Mouse (Mus musculus) CD4-positive, CD25-positive, alpha-beta regulatory T cell, adult 2 months (primary cell): ENCODE data around the gene Cdk5rap3.
A peak's percentile ranks its signal among the peaks of the same experiment; 100 is the strongest.

ENCODE experiments used
- DNase-seq: peaks from one replicate; pipeline ENCODE4 v3.0.0-alpha.2; 2012; ENCODE audit warnings: low read depth, low spot score

Gene Cdk5rap3

DNA sequence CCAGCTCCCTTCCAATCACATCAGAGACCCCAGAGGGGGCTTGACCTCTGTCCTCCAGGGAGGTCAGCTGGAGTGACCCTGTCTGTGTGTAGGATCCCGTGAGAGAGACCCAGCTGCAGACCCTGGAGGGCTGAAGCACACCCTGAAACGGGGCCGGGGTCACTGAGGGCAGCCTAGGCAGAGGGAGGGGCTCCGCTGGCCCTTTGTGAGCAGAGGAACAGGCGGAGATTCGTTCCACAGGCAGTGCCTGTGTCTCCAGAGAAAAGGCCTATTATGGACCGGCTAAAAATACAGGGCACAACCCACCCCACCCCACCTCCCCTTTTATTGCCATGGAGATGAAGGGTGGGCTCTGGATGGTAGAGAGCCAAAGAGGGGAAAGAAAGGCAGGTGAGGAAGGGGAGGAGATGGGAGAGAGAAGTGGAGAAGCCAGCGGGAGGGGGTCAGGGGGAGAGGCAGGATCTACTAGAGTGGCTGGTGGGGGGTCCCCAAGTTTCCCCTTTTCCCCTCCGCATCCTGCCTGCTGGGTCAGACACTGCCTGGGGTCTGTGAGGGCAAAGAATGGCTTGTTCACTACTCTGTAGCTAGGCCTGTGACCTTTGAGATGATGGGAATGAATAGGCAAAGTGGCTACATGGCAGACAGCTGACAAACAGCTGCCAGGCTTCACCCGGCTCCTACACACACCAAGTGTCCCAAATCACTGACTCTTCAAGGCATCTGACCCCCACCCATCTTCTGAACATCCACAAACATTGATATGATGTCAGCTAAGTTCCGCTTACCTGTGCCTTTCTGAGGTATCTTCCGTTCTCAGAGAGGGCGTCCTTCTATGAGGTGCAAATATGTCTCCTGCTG is 16.6 kb downstream of the Cdk5rap3 start:
- no peak for DNase-seq

DNA sequence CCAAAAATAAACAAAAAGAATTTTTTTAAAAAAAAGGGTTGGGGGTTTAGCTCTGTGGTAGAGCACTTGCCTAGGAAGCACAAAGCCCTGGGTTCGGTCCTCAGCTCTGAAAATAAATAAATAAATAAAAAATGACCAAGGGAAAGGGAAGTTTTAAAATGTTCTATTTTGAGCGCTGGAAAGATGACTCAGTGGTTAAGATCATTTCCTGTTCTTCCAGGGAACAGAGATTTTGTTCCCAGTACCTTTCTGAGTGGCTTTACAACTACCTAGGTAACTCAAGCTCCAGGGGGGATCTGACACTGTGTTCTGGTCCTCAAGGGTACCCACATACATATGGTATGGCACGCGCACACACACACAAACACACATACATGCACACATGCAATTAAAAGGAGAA is 20.4 kb downstream of the Cdk5rap3 start:
- DNase-seq: no peak

DNA sequence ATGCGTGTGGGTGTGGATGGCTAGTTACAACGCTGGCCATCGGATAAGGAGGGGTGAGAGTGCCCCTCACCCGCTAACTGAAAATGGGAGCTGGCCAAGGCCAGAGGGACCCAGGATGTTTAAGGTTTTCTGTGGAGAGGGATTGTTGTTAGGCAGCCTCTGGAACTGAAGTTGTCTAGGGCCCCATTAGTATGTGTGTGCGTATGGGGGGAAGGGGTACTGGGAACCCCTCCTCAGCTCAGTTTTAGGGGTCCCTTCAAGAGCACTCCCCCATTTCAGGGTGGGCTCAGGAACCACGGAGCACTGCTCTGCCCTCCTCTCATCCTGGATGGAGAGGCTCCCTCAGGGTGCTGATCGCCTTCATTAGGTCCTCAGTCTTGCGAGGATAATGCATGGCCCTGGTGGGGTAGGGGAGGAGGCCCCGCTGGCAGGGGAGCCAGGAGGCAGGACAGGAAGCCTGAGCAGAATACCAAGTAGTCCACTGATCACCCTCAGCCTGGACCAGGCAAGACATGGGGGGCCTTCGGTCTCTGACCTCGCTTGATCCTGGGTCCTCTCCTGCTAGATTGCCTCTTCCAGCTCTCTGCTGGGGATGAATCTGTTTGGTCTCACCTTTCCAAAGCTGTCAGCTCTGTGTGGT is 23.0 kb downstream of the Cdk5rap3 start:
- no peak for DNase-seq

DNA sequence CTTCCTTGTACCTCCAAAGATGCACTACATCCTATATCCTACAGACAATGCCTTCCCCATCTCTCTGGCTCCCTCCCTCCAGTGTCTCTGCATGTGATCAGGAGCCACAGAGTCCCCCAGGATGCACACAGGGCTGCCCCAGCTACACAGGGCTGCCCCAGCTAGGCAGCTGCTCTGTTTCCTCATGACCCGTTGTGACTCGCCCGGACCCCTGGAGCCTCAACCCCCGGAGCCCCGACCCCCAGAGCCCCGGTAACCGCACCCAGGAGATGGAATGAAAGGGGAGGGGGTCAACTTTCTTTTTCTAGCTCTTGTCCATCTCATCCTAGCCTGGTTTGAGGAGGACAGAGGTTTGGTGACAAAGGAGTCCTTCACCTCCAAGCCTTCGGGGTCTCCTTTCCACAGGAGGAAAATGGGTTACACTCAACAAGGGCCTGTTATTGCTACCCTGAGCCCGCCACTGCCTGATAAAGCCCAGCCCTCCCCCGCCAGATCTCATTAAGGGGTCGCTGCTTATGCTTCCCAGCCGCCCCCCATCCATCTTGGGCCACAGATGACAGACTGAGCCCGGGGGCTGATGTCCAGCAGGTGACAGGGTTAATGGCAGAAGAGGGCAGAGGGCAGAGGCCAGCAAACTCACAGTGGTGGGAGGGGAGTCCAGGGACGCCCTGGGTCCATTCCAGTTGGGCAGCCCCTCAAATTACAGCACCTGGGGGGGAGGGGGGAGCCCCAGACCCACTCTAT is 24.3 kb downstream of the Cdk5rap3 start:
- DNase-seq: no peak

DNA sequence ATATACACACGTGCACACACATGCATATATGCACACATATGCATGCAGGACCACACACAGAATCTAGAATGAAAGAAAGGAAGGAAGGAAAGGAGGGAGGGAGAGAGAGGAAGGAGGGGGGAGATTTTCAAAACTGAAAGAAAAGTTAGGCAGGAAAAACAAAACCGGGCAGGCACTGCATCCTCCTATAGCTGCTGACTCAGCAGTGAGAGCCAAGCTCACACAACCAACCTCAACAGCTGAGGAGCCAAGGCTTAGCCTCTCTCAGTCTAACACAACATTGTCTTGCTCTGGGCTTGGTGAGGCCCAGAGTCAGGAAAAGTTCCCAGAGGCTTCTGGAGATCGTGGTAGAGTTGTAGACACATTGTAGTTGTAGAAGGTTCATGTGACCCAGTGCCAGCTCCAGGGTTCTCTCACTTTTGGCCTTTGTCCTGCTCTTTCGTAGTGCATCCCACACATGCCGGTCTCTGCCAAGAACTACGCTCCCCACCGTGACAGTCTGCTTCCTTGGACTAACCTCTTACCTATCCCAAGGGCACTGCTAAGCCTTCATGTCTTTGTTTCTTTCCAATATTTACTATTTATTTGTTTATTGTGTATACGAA is 29.3 kb downstream of the Cdk5rap3 start:
- no peak for DNase-seq

DNA sequence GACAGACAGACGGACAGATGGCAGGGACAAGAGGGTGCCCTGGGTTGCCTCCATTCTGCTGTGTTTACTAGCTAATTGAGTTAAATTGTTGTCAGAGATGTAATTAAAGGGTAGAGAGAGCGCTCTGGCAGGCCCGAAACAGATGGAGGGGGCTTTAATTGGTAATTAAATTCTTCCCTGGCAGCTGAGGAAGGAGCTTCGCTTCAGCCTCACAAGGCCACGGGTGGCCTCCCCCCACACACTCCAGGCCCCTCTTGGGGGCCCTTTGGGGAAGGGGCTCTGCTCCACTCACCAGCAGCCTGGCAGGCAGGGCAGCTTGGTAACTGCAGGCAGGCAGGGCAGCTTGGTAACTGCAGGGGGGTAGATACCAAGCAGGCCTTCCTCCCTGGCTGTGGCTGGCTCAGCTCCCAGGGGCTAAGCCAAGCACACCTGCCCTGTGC is 30.4 kb downstream of the Cdk5rap3 start:
- no peak for DNase-seq

DNA sequence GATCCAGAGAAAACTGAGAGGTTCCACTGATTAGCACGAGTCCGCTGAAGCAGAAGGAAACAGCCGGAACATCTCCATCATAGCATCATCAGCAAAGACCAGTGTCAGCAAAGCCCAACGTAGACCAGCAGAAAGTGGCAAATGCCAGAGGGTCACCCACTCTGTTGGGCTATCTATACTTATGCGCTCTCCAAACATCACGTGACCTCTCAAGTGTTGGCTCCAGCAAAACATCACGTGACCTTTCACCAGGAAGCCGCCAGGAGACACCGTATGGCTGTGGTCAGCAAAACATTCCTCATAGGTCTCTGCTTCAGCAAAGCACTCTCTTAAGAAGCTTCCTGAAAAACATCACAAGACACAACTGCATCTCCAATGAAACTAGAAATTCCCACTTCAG is 36.0 kb downstream of the Cdk5rap3 start:
- no peak for DNase-seq

DNA sequence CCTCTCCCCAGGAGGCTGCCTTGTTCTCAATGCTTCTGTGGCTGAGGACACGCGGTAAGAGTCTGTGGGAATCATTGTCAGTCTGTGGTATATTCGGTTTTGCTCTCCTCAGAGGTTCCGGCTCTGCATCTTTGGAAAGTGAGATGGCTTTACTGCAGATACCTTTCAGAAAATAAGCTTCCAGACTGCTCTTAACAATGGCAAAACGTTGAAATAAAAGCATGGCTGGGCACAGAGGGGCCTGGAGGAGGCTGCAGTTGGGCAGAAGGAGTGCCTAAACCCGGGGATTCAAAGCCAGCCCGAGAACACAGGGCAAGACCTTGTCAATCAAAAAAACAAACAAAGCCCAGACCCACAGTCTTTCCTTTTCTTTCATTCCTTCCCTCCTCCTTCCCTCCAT is 36.9 kb downstream of the Cdk5rap3 start:
- no peak for DNase-seq

DNA sequence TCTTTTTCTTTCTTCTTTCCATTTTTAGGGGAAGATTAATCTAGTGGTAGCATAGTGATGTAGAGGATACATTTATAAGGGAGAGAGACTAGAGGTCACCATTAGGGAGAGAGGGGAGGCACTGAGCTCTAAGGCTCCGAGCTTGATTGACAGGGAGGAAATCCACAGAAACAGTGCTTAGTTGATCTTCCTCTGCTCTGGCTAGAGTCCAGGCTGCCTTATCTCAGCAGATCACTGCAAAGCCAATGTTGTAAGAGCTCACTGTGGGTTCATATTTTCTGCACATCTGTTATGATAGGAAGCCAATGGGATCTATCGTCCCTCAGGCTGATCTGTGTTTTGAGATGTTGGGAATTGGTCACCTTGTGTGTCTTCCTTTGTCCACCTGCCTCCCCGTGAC is 37.6 kb downstream of the Cdk5rap3 start:
- no peak for DNase-seq

DNA sequence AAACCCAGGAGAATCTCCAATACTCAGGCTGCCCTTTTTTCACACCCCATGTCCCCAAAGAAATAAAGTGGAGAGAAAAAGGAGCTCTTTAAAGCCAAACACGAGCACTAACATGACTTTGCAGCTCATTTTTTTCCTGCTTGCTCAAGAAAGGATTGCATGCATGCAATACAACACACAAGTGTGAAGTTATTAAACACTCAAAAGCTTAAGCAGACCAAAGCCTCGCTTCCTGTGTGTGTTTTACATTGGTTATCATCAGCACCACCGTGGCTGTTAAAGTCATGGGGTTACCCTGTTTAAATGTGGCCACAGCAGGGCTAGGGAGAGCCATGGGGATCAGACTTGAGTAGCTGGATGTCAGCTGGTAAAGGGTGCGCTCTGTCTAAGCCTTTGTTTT is 39.2 kb downstream of the Cdk5rap3 start:
- DNase-seq: no peak

DNA sequence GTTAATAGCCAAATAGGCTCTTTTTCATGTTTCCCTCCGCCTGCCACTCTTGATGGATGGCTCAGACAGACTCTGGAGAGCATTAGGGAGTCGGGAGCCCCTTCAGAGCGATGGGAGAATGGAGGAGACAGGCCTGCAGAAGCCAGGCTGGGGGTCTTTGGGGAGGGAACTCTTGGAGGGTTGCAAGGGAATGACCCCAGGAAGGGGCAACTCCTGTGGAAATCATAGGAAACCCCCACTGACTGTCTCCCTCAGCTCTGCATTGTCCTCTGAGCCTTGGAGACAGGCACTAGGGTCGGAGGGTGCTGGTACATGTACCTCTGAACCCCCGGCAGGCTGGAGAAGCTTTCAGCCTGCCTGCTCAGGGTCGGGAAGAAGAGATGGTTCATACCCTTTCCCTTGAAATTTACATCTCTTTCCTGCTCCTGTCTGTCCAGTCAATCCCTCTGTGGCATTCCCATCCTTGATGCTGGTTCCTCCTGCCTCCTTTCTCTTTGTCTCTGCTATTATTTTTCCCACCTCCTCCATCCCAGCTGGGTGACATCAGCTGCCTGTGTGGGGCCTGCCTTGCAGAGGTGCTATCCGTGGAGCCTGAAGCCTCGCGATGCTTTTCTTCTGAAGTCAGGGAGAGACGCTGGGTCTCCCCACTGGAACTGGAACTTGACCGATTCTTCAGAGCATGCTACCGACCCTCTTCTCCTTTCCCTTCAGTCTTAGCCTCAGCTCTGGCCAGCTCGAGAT is 39.8 kb downstream of the Cdk5rap3 start:
- no peak for DNase-seq

DNA sequence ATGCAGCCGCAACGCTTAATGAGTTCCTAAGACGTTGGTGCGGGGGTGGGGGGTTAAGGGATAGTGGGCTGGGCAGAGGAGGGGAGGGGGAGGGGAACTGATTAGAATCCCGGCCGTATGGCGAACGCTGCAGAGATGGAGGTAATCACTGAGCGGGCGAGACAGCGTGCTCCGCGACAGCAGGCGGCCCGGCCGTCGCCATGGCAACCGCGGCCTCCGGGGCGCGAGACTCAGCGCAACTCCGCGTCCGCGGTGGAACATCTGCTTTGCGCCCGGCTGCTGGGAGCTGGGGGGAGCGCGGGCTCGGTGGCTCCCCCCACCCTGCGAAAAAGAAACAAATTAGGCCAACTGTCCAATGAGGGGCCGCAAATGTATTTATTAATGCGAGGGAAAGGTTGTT is 40.6 kb downstream of the Cdk5rap3 start:
- peak; percentile 81 for DNase-seq

DNA sequence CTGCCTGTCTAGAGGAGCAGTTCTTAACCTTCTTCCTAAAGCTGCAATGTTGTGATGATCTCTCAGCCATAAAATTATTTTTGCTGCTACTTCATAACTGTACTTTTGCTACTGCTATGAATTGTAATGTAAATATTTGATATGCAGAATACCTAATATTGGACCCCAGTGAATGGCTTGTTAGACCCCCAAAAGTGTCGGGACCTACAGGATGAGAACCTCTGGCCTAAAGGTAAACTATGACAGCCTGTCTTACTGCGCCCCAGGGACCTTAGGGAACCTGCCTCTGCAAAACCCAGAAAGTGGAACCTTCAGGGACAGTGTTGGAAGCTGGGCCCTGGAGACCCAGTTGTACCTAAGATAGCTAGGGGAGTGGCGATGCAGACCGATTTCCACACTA is 41.0 kb downstream of the Cdk5rap3 start:
- no peak for DNase-seq

DNA sequence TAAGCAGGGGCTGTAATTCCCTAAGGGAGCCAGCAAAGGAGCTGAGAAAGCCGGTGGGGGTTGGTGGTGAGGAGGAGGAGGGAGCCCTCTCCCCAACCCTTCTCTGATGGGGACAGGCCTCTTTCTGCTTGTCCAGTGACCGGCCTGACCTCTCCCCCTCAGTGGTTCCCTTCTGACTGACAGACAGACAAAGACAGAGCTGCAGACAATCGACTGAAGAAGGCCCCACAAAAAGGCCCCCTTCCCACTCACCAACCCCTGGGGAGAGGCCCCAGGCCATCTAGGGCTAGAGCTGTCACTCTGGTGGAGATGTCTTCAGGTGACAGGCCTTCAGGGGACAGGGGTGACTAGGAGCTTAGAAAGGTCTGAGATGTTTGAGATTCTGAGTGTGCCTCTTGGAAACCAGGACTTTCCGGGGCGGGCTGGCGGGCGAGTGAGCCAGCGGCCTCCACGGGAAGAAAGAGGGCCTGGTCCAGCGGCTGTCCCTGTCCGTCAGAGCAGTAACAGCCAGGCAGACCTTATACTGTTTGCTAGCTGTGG is 42.6 kb downstream of the Cdk5rap3 start:
- no peak for DNase-seq

DNA sequence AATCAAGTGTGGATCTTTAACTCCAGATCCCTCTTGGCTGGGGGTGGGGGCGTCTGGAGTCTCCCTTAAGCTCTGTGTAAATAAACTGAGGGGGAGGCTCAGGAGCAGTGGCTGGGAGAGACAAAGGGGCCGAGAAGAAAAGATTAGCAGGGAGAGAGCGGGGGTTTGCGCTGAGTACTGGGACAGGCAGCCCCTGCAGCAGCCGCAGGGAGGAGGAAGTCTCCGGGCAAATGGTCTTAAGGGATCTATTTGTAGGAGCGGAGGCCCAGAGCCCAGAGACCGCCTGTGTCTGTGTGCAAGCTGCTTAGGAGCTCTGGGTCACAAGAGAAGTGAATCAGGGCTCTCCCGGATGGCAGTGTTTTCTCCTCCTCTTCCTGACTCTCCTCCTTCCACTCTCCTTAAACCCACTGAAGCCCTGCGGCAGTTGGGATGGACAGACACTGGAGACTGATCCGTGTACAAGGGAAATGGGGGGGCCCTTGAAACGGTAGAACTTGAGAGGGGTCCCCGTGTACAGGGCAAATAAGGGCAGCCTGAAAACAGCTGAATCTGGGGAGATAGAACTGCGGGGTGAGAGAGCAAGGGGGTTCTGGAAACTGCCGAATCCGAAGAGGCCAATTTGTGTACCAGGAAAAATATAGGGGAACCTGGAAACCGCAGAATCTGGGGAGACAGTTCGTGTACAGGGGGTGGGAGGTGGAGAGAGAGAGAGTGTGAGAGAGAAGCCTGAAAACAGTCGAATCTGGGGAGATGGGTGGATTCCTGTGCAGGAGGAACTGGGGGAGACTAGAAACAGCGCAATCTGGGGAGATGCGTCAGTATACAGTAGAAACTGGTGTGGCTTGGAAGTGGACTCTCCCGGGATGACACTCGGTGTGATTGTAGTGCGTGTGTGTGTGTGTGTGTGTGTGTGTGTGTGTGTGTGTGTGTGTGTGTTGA is 43.6 kb downstream of the Cdk5rap3 start:
- no peak for DNase-seq

DNA sequence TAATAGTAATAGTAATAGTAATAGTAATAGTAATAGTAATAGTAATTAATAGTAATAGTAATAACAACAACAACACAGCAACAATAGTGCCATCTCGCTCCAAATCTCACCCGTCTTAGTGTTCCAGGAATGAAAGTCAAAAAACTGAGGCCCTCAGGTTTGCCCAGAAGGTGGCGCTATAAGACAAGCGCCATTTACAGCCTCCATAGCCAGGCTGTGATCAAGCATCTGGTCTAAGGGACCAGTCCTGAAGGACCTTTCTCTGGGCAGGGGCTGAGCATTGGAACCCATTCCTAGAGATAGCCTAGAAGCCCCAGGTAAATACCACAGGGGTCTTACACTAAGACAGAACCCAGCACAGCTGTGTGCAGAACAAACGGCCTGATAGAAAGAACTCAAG is 49.1 kb downstream of the Cdk5rap3 start:
- peak; percentile 81 for DNase-seq

DNA sequence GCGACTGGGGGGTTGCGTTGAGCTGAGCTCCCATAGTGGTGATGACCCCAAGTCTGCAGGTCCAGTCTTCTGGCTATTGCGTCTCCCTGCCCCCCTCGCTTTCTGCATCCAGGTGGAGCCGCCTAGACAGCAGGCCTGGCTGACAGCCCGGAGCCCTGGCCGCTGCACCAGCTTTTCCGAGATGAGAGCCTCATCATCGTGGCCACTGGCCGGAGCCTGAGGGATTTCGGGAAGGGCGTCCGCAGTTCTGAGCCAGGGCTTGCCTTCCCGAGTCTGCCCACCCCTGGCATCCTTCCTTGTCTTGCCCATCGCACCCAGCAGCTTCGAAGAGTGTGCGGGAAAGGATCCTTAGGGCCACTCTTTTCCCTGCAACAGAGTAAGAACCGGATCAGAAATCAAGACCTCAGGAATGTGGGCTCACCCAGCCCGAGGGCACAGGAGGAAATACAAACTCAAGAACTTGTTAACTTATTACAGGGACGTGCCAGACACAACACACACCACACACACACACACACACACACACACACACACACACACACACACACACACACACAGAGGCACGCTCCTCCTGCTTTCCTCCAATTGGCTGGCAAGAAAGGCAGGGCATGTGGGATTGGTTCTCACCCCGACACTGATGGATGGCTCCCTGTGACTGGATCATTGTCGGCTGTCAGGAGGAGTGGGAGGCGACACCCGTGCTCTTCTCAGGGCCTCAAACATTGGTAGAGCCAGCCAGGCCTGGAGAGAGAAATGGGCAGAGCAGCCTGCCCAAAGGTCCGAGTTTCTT is 52.9 kb downstream of the Cdk5rap3 start:
- DNase-seq: no peak

DNA sequence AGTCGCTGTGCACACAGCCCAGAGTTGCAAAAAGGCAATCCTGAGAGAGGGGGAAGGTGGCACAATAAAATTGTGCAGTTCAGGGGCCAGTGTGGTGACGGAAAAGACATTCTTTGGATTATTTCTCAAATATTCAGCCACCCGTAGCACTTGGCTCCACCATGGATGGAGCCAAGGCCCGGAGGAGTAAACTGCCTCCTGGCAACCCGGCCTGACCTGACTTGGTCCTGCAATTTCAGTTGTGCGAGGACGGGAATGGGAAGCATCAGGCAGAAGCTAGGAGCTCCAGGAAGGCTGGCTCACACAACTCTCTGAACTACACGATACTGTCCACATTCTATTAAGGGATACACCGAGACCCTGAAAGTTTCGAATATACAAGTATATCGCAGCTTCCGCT is 53.8 kb downstream of the Cdk5rap3 start:
- no peak for DNase-seq

DNA sequence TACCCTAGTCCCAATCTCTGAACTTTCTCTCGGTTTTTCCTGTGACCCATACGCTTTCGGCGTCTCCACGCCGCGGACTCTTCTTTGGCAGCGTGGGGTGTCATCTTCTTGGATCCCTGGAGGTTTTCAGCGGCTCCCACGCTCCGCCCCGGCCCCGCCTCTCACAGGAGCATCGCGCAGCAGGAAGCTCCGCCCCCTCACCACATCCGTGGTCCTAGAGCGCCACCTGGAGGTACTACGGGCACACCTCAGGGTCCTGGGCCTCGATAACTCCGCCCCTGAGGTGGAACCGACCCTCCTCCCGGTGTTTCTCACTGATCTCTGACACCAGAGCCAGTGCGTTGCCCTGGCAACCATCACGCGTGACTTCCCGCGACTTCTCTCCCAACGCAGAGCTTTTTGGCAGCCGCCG is 54.4 kb downstream of the Cdk5rap3 start:
- peak; percentile 98 for DNase-seq
